Mouse (Mus musculus) embryonic fibroblast, embryonic 13.5 days (primary cell): ENCODE measurements around the gene Gm2431. TPM values are rescaled to one million over a fixed set of nuclear protein-coding genes. Genes with fewer than 3 reads are reported as not detected.
"Not testable (repeated sequence)": the region's sequence is repeated elsewhere in the genome, so short reads cannot be mapped to it uniquely, and the experiment has no call there.

ENCODE experiments used
- H3K27ac ChIP-seq: 2 replicates; pipeline ENCODE4 v1.5.1; 2012; ENCODE audit warnings: low read length, control low read depth, inconsistent platforms; ENCODE audit not compliant: insufficient read depth
- H3K4me1 ChIP-seq: 2 replicates; pipeline ENCODE4 v1.6.1; 2011; ENCODE audit warnings: low read length; ENCODE audit not compliant: control insufficient read depth, insufficient read depth
- H3K4me3 ChIP-seq: 2 replicates; pipeline ENCODE4 v1.5.1; 2011; ENCODE audit warnings: mild to moderate bottlenecking, control low read depth, low read length; ENCODE audit not compliant: insufficient read depth
- CTCF ChIP-seq: IDR thresholded peaks from 2 replicates; pipeline ENCODE4 v1.5.1; 2011; ENCODE audit warnings: mild to moderate bottlenecking, control low read depth, low read length, moderate library complexity, borderline replicate concordance; ENCODE audit not compliant: insufficient read depth
- POLR2A ChIP-seq: IDR thresholded peaks from 2 replicates; pipeline ENCODE4 v1.6.1; 2011; ENCODE audit warnings: low read depth, mild to moderate bottlenecking, control low read depth, low read length, moderate library complexity
- polyA plus RNA-seq: library from polyadenylated mRNA; stranded (reverse); fragments of >200 nt; gene quantifications from 2 replicates; pipeline ENCODE4 v1.2.4, GENCODE M21; 2011; ENCODE audit warnings: low read depth; ENCODE audit not compliant: missing spikeins, insufficient read length

Gene Gm2431
- not detected in 2 replicates for polyA plus RNA-seq

DNA sequence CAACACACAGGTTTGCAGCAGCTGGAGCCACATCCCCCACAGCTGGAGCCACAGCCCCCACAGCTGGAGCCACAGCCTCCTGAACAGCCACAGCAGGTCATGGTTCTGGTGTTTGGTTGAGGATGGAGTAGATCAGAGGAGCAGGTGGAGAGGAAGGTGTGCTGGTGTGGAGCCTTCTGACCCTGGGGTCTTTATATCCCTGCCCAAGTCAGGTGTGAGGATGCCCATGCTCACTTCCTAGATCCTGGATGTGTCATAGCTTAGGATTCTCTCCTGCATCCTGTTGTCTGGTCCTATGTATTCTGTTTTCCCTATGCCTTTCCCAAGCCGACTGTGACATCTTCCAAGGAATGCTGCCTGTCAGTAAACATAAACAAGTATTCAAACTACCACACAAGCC is at the start of gene Gm2431:
Gm2431 (minus strand) TSS at position 101 of the 400 bp plus-strand sequence.
- H3K4me3 ChIP-seq, H3K4me1 ChIP-seq, H3K27ac ChIP-seq: not testable (repeated sequence)

DNA sequence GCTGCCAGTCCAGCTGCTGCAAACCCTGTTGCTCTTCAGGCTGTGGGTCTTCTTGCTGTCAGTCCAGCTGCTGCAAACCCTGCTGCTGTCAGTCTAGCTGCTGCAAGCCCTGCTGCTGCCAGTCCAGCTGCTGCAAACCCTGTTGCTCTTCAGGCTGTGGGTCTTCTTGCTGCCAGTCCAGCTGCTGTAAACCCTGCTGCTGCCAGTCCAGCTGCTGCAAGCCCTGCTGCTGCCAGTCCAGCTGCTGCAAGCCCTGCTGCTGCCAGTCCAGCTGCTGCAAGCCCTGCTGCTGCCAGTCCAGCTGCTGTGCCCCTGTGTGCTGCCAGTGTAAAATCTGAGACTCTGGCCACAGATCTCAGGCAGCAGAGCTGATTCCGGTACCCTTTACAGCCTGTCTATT is 45.8 kb upstream of the Gm2431 start:
- not testable (repeated sequence) for H3K4me1 ChIP-seq, H3K27ac ChIP-seq, H3K4me3 ChIP-seq

DNA sequence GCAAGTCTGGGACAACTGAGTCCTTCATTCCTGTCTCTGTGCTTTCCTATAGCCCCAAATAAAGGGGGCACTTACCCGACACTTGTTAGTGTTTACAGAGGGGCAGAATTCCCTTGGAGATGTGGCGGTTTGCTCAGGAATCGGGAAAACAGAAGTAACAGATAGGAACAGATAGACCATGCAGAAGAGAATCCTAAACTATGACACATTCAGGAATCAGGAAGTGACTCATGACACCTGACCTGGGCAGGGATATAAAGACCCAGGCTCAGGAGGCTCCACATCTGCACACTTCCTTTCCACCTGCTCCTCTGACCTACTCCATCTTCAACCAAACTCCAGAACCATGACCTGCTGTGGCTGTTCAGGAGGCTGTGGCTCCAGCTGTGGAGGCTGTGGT is 45.1 kb upstream of the Gm2431 start, which contains the start of gene Krtap5-4:
Krtap5-4 (plus strand) TSS at position 301 of the 400 bp plus-strand sequence.
- Histone ChIP-seq H3K4me1 (no peaks in the 10 kb centered on the region), H3K27ac (no peak within 1 kb of the TSS), H3K4me3 (no peak within 1 kb of the TSS)
- no peak for TF ChIP-seq CTCF
- no peak for TF ChIP-seq POLR2A

DNA sequence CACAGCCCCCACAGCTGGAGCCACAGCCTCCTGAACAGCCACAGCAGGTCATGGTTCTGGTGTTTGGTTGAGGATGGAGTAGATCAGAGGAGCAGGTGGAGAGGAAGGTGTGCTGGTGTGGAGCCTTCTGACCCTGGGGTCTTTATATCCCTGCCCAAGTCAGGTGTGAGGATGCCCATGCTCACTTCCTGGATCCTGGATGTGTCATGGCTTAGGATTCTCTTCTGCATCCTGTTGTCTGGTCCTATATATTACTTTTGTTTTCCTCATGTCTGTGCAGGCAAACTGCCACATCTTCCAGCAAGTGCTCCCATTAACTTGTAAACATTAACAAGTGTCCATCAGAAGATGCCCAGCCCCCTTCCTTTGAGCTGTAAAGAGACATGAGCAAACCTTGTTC is 38.9 kb upstream of the Gm2431 start, which contains the start of gene Krtap5-1:
Krtap5-1 (minus strand) TSS at position 101 of the 400 bp plus-strand sequence.
- not testable (repeated sequence) for H3K4me1 ChIP-seq, H3K4me3 ChIP-seq, H3K27ac ChIP-seq

DNA sequence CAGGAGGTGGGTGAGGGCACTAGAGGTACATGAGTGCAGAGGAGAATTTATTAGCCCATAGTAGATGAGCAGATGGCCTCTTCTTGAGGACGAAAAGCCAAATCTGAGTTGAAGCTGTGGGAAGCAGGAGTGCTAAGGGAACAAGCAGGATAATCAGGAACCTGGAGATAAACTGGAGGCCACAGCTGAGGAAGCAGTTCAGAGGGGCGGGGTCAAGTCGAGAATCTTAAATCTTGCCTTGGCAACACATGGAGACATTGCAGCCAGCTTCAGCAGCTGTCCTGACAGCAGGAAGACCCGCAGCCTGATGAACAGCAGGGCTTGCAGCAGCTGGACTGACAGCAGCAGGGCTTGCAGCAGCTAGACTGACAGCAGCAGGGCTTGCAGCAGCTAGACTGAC is 38.0 kb upstream of the Gm2431 start:
- not testable (repeated sequence) for H3K4me3 ChIP-seq, H3K27ac ChIP-seq, H3K4me1 ChIP-seq

DNA sequence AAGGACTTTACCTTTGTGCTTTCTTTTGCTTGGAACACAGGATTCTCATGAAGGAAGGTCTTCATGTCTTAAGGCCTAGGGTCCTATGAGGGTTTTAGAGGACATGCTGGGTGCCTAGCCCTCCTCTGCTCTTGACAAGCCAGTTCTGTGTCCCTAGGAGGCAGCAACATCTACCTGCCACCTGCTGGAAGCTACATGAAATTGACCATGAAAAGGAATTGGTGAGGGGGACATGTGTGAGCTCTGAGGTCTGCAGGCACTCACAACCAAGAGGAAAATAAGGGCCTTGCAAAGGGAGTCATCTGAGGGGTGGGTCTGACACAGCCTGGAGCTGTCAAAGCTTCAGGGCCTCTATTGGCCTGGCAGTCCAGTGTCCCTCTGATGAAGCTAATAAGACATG is 37.3 kb upstream of the Gm2431 start:
- H3K4me1 ChIP-seq = no peaks in the 10 kb centered on the region
- no peak overlapping the region for H3K4me3 ChIP-seq
- TF ChIP-seq CTCF = no peak
- TF ChIP-seq POLR2A = no peak
- H3K27ac ChIP-seq = no peak overlapping the region

DNA sequence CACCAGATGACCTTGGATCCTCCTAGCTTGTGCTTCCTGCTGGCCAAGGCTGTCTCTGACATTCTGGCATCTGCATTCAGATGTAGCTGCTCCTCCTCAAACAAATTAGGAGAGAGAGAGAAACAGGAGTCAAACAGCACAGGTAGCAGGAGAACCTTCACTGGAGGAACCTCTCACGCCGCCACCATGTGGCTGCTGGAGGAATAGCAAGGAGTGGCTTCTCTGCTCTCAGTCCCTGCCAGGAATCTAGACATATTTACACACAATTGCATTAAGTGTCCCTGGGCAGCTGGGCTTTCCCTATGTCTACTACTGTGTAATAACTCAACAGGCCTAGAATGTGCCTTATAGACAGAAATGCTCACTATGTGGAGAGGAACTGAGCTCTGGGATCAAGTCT is 35.7 kb upstream of the Gm2431 start:
- TF ChIP-seq CTCF = 0 out of 2 replicates have a peak, but pooled peaks have one; percentile 19
- not testable (repeated sequence) for H3K4me3 ChIP-seq, H3K27ac ChIP-seq, H3K4me1 ChIP-seq

DNA sequence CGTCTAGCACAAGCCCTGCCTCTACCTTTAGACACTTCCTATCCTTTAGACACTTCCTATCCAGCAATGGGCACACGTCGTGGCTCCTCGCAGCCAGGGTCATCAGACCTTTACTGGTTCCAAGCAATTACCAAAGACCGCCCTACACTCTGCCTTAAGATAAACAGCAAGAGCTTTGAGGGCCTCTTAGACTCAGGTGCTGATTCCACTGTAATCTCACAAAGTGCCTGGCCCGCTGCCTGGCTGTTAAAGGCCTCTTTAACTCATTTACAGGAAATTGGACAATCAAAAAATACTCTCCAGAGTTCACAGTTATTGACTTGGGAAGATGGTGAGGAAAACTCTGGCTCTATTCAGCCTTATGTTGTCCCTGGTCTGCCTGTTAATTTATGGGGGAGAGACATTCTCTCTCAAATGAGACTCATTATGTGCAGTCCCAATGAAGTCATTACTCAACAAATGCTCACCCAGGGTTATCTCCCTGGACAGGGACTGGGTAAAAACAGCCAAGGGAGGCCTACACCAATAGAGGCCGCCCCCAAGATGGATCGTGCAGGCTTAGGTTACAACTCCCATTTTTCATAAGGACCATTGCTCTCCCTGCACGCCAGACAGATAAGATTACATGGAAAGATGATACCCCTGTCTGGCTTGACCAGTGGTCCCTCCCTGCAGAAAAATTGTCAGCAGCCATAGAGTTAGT is 27.9 kb upstream of the Gm2431 start:
- not testable (repeated sequence) for H3K4me3 ChIP-seq, H3K27ac ChIP-seq, H3K4me1 ChIP-seq

DNA sequence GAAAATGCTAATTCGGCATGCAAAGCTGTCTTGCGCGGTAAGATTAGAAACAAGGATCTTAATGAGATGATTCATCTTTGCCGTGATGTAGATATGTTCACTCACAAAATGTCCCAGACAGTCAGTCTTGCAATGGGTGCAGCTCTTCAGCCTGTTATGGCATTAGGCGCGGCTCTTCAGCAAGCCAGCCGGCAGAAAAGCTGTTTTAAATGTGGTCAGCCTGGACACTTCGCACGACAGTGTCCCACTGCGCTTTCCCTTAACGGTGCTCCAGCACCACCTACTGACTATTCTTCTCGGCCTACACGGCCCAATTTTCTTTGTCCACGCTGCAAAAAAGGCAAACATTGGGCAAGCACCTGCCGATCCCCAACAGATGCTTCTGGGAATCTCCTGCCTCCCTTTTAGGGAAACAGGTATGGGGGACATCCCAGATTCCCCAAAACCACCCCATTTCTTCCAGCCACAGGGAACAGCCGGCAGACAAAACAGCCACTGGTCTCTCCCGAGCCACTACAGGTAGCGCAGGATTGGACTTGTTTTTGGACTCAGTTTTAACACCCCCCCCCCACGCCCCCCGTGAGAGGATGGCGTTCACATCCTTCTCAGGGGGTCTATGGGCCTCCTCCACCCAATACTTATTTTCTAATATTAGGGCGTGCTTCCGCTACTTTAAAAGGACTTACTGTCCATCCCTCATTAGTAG is 27.1 kb upstream of the Gm2431 start:
- Histone ChIP-seq H3K4me3 (no peak overlapping the region), H3K27ac (no peak overlapping the region), H3K4me1 (no peaks in the 10 kb centered on the region)
- TF ChIP-seq POLR2A = no peak
- TF ChIP-seq CTCF = peak; percentile 30; the same call in 1 of the 2 replicates

DNA sequence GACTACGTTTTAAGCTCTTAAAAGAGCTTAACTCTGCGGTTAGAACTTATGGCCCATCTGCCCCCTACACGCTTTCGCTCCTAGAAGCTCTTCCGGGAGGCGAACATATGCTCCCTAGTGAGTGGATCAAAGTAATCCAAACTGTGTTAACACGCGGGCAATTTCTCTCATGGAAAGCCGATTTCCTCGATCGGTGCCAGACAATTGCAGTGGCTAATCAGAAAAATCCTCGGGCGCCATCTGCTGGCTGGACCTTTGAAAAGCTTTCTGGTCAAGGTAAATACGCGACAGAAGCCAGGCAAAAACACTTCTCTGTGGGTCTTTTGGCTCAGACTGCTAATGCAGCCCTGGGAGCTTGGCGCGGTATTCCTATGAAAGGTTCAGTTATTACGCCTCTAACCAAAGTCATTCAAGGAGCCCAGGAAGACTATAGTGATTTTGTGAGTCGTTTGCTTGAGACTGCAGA is 26.5 kb upstream of the Gm2431 start:
- peak overlapping the region; percentile 53 for H3K27ac ChIP-seq
- H3K4me1 ChIP-seq = no peaks in the 10 kb centered on the region
- TF ChIP-seq CTCF = no peak
- TF ChIP-seq POLR2A = peak; percentile 40; the same call in 1 of the 2 replicates
- peak overlapping the region; percentile 52 for H3K4me3 ChIP-seq
